Mouse (Mus musculus) CD4-positive, CD25-positive, alpha-beta regulatory T cell, adult 4 months (primary cell): ENCODE results near the gene Gm20388. TPM values are rescaled to one million over a fixed set of nuclear protein-coding genes. Genes with fewer than 3 reads are reported as not detected.
A peak's percentile ranks its signal among the peaks of the same experiment; 100 is the strongest.

Source experiments
- ATAC-seq: one replicate; pipeline ENCODE4 v1.8.0; 2017
- polyA plus RNA-seq, 2 experiments: library from polyadenylated mRNA; unstranded; fragments of 100-300 nt; shearing (Covaris generic); gene quantifications; one replicate each; pipeline ENCODE4 v1.2.1; 2017

The Gm20388 gene
- polyA plus RNA-seq, 2 experiments from 2014 or later = 10.7 to 12.8 TPM

DNA sequence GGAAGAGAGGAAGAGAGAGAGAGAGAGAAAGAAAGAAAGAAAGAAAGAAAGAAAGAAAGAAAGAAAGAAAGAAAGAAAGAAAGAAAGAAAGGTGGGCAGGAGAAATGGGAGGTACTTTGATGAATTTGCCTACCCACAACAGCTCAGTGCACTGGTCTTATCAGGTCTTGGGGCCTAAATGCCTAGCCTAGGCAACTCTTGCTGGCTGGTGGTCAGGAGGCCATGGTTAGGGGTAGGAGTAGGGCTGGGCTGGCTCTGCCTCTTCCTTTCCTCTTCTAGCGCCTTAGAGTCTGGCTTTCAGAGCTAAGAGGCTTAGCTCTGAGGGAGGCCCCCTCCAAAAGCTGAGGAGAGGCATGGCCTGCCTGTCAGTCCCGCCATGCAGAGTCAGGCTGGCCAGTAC lies 713.0 kb downstream of the Gm20388 start:
- no peak for ATAC-seq

DNA sequence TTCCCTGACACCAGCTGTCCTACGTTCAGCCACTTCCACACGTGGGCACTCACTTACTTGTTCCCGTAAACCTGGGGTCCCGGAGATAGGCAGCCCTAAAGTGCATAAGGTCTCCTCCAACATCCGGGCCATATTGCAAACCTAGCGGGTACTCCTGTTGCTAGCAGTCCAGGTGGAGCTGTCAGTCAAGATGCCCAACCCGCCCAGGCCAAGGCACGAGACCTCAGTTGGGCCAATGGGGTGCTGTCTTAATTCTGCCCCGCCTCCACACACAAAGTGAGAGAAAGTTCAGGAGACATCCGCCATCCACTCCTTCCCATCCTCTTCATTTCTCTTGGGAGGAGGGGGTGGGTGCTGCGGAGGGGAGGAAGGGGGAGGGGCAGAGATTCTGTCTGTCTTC lies 715.8 kb downstream of the Gm20388 start:
- no peak for ATAC-seq

DNA sequence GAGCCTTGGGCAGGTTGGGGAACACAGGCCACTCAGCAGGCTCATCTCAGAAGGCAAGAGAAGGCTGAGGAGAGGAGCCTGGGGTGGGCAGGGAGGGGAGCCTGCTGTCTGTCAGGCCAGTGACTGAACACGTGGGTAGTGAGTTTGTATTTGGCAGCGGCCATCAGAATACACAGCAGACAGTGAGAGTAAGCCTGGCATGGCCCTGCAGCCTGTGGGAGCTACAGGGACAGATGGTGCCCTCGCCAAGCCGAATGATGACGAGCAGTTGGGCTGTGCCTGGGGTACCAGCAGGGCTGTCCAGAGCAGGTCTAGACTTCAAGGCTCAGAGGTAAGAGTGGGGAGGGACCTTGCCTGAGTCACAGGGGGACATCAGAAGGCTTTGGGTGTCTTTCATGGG lies 716.7 kb downstream of the Gm20388 start:
- ATAC-seq = no peak

- no peak for ATAC-seq
Measured at GRCm38 (mm10) chr8:120630031-120630430, 719.4 kb downstream of the Gm20388 start.

DNA sequence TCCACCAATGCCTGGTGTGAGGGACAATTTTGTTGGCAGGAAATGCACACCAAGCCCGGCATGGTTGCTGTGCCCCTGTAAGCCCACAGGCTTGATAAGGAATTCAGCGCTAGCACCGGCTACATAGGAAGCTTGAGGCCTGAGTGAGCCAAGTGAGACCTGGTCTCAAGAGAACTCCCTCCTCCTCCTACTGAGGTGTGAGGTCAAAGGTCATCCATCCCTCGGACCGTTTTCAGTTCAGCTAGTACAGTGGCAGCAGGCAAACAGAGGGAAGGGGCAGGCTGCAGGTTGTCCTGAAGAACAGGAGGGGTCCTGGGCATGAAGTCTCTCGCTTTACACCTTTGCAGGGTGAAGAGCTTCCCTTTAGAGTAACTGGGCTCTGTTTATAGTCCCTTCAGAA lies 720.2 kb downstream of the Gm20388 start:
- ATAC-seq = no peak

DNA sequence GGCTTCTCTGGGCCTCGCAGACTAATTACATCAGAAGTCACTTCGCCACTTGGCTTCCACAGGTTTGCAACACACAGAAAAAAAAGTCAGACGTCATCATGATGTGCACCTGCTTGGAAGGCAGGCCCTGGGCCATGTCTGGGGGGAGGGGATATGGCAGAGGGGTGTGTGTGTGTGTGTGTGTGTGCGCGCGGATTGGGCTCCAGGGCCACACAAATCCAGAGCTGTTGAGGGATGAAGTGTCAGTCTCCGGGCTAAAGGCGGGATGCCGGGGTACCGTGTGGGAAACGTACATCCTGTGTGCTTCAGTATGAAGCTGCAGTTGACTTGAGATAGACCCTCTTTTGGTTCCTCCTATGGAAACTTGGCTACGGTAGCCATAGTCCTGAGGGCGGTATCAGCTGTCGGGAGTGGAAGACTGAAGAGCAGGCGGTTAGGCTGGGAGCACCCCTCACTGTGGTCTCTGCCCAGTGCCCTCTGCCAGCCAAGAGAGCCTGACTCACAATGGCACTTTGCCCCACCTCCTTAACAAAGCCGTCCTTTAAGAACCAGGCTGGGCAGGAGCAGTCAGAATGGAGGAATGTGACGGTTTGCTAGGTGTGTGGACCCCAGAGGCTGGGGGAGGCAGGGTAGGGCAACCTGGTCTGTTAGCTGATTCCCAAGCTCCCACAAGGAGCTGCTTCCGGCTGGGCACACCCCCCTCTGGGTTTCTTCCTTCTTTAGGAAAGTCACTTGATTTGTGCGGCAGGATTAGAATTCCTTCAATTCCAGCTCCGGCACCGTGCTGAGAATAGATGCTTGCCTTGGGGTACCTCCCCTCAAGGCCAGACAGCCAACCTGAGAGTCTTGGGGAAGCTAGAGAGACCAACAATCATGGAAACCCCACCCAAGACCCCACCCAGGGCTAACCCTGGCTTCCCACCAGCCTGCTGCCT lies 721.1 kb downstream of the Gm20388 start:
- ATAC-seq = no peak

- no peak for ATAC-seq
Measured at GRCm38 (mm10) chr8:120632969-120633664, 722.5 kb downstream of the Gm20388 start.

- no peak for ATAC-seq
Measured at GRCm38 (mm10) chr8:120633665-120634271, 723.1 kb downstream of the Gm20388 start.

DNA sequence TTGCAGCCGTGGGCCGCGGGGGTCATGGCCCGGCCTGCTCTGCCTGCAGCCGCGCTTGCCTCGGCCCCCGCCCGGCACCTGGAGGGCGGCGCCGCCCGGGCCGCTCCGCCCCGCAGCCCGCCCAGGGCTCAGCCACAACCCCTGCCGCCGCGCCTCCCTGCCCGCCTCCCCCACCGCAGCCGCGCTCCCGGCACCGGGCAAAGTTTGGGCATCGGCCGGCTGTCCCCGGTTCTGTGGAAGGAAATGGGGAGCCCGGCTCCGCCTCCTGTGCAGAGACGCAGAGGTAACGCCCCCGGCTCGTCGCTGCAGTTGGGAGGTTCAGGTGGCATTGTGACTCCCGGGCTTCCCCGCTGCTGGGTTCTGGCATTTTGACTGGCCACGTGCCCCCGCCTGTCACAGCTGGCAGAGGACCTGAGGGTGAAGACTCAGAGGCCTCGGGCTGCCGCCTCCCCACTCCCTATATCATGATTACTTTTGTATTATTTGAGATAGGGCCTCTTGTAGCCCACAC lies 723.7 kb downstream of the Gm20388 start:
- peak; percentile 87 for ATAC-seq

- no peak for ATAC-seq
Measured at GRCm38 (mm10) chr8:120641245-120641644, 730.6 kb downstream of the Gm20388 start.

- no peak for ATAC-seq
Measured at GRCm38 (mm10) chr8:120642031-120642662, 731.5 kb downstream of the Gm20388 start.

DNA sequence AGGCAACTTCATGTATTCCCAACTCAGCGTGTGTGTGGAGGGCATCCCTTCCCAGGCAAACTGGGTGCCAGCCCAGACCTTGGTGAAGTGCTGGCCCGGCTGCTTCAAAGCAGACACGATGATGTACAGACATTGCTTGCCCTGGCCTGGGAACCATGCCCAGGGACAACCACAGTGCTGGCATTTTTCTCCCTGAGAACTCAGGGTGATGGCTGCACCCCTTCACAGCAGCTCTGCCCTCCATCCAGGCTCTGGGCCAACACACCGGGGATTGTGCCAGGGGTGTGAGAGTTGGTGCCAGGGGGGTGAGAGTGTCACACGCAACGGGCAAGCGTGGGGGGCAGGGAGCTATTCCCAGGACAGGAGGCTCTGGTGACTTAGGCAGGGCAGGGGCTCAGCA lies 734.0 kb downstream of the Gm20388 start:
- no peak for ATAC-seq

DNA sequence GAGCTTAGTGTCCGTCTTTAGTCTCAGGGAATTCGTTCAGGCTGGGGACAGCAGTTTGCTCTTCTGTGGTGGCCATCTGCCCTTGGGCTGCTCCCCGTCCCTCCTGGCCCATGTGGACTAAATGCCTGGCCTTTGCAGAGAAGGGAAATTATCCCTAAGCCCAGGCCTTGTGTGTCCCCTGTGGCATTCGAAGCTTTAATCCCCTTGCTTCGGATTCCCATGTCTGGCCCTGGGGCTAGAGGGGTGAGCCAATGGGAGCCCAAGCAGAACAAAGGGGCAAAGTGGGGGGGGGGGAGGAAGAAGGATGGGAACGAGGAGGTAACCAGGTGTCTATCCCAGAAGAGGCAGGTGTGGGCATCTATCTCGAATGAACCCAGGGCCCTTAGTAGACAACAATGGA lies 736.9 kb downstream of the Gm20388 start, which contains the start of gene 1190005I06Rik:
Gene 1190005I06Rik, minus strand, starts transcription at position 101 of the 400 bp plus-strand sequence.
- ATAC-seq = no peak

- ATAC-seq = no peak
Measured at GRCm38 (mm10) chr8:120656322-120657052, 745.8 kb downstream of the Gm20388 start.

DNA sequence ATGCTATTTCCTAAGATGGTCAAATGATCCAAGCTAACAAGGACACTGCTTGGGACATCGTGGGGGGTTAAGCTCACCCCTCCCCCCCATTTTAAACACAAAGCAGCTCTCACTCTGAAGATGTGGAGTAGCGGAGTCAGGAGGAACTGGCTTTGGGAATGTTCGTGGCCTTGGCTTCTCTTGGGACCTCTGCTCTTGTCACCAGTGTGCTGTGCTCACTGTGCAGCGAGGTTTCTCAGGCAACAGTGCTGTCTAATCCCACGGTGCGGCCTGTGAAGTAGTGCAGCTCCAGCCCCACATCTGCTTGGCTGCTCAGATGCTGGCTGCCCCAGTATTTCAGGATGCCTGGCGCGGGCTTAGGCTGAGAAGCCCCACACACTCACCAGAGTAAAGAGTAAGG lies 746.8 kb downstream of the Gm20388 start:
- ATAC-seq = no peak

GRCm38 (mm10) chr8:120664566-120664965 lies 753.9 kb downstream of the Gm20388 start:
- ATAC-seq = no peak

DNA sequence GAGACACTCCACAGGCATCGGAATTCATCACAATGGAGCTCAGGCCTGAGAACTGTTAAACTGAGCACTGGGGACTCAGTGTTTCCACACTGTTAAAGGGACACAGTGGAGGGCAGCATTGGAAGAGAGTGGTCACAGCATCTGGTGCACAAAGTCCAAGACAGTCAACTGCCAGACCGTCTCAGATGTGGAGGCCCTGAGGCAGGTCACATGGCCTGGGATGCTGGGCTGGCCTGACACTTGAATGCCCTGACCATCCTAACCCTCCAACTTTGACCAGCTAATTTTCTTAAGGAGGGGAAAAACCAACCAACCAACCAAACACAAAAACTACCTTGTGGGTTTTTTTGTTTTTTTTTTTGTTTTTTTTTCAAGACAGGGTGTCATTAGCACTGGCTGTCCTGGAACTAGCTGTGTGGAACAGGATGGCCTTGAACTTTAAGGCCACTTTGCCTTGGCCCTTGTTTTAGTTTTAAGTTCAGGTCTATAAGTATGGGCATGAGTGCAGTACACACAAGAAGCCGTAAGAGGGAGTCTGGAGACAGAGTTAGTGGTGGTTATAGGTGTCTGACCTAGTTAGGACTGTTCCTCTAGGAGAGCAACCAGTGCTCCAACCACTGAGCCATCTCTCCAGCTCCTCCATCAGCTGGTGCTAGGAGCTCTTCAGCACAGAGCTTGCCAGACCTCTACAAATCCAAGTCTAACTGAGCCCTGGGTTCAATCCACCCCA lies 755.2 kb downstream of the Gm20388 start:
- ATAC-seq = no peak

- ATAC-seq = no peak
Measured at GRCm38 (mm10) chr8:120666807-120667470, 756.3 kb downstream of the Gm20388 start.

- ATAC-seq = peak; percentile 92
Measured at GRCm38 (mm10) chr8:120667561-120668373, 757.1 kb downstream of the Gm20388 start, which contains the start of the genes Gm27021 and Cox4i1. Gene Gm27021, minus strand, starts transcription at chr8:120668079. Gene Cox4i1, plus strand, starts transcription at chr8:120668222.
